Mouse (Mus musculus): ENCODE measurements around the gene Rbm26. TPM values are rescaled to one million over a fixed set of nuclear protein-coding genes. Genes with fewer than 3 reads are reported as not detected.

The Rbm26 gene
- polyA plus RNA-seq, 1 experiment: 12.2 TPM

DNA sequence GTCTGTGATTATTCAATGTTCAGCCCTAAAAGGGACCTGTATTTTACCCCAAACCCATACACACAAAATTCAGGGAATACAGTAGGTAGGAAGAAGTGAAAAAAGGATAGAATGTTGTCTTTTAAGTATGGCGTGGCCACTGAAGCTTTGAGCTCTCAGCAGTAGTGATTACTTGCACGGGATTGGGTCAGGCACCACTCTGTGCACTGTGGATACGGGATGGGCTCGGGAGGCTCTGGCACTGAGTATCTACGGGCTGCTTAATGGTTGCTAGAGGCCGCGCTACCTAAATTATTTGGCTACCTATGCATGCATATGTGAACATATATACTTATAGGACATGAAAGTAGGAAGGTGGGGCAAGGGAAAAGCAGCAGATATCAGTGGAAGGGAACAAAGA is 78.3 kb downstream of the Rbm26 start:
- Histone ChIP-seq H3K4me1 (ENCODE audit: control insufficient read depth, insufficient read depth, low read length) (no peaks in the 10 kb centered on the region), H3K4me3 (replicated peaks; ENCODE audit: extremely low read depth, low read depth, low read length) (no peak overlapping the region)
- TF ChIP-seq CTCF (IDR thresholded peaks at IDR 0.05; ENCODE audit: insufficient read depth, low read length): no peak
- TF ChIP-seq POLR2A (IDR thresholded peaks at IDR 0.05; ENCODE audit: borderline replicate concordance, extremely low read depth, low read depth, low read length): no peak
- no peak for DNase-seq
- 76% methylated on average over 7 of the region's 7 CpGs for WGBS

DNA sequence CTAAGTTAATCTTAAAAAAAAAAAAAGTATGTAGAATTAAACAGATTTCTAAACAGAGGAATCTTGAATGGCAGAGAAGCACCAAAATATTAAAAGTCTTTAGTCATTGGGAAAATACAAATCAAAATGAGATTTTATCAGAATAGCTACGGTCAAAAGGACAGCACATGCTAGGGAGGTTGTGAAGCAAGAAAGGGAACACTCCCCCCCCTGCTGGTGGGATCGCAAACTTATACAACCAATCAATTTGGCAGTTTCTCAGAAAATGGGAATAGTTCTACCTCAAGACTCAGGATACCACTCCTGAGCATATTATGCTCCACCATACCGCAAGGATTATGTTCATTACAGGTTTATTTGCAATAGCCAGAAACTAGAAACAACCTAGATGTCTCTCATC is 80.9 kb downstream of the Rbm26 start:
- Histone ChIP-seq H3K4me1 (ENCODE audit: control insufficient read depth, insufficient read depth, low read length) (no peaks in the 10 kb centered on the region), H3K4me3 (replicated peaks; ENCODE audit: extremely low read depth, low read depth, low read length) (no peak overlapping the region)
- 52% methylated on average over 3 of the region's 3 CpGs for WGBS
- DNase-seq: no peak
- TF ChIP-seq POLR2A (IDR thresholded peaks at IDR 0.05; ENCODE audit: borderline replicate concordance, extremely low read depth, low read depth, low read length) (no peak), CTCF (IDR thresholded peaks at IDR 0.05; ENCODE audit: insufficient read depth, low read length) (no peak)

DNA sequence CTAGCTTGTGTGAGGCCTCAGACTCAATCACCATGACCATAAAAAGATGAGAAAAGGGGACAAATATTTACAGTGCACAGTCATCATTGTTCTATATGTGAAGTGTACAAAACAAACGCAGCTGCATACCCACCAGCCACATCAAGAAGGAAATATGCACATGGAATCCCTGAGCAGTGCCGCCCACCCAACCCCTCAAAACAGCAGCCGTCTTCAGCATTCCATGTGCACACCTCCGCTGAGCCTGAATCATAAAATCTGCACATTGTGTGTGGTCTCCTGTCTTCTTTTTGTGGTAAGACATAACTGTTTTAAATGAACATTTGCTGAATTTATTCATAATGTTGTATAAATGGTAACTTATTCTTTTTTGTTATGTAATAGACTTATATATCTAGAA is 90.1 kb downstream of the Rbm26 start:
- DNase-seq: no peak
- H3K4me3 ChIP-seq (replicated peaks; ENCODE audit: extremely low read depth, low read depth, low read length): no peak overlapping the region
- H3K4me1 ChIP-seq (ENCODE audit: control insufficient read depth, insufficient read depth, low read length): no peaks in the 10 kb centered on the region
- WGBS: 80% methylated on average over 4 of the region's 4 CpGs
- TF ChIP-seq POLR2A (IDR thresholded peaks at IDR 0.05; ENCODE audit: borderline replicate concordance, extremely low read depth, low read depth, low read length) (no peak), CTCF (IDR thresholded peaks at IDR 0.05; ENCODE audit: insufficient read depth, low read length) (no peak)

DNA sequence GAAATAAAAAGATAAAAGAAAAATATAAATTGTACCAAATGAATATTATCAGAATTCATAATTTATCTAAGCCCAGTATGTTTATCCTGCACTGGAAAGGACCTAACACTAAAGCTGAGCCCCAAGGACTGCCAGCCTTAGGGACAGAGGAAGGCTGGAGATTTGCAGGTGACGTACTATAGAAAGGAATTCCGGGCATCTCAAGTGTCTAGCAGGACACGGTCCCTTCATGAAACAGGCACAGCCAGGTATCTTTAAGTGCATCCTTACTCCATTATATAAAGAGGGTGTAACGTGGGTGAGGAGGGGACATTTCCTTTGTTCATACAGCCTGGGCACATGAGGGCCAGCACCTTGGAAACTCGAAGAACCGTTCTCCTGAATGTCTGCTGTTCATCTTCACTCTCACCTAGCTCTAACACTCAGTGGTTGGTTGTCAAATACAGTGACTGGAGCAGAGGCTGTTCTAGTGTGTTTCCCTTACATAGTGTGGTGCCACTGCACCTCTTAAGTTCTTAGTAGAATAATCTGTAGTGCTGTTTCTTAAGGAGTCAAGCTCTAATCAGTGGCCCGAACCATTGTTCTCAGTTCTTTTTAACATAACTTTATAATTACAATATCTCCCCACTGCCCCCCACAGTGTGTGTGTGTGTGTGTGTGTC is 91.7 kb downstream of the Rbm26 start:
- TF ChIP-seq POLR2A (IDR thresholded peaks at IDR 0.05; ENCODE audit: borderline replicate concordance, extremely low read depth, low read depth, low read length) (no peak), CTCF (IDR thresholded peaks at IDR 0.05; ENCODE audit: insufficient read depth, low read length) (no peak)
- H3K4me3 ChIP-seq (replicated peaks; ENCODE audit: extremely low read depth, low read depth, low read length): no peak overlapping the region
- DNase-seq: peak; percentile 34
- no peaks in the 10 kb centered on the region for H3K4me1 ChIP-seq (ENCODE audit: control insufficient read depth, insufficient read depth, low read length)
- WGBS: 51% methylated on average over 7 of the region's 7 CpGs

DNA sequence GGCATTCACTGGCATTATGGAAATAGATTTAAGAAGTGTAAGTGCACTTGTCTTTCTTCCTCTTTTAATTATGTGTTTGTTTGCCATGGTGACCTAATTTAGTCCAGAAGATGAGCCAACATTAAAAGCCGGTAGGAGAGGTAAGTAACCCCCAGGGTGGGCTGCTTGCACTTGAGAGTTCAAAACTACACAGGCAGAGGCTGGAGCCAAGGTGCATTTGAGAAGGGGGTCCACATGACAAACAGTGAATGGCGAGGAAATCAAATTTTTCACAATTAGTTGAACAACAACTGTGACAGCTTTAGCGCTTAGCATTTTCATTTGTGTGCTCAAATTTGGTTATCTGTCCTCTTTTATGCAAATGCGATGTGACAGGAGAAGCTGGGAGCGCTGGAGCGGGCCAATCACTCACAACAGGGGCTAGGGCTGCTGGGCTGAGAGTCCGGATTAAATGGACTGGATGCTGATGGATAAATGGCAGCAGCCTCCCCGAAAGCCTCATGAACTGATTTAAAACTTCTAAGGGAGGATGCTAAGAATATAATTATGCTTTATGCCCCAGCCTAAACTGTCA is 92.3 kb downstream of the Rbm26 start:
- H3K4me1 ChIP-seq (ENCODE audit: control insufficient read depth, insufficient read depth, low read length): no peaks in the 10 kb centered on the region
- no peak for TF ChIP-seq POLR2A (IDR thresholded peaks at IDR 0.05; ENCODE audit: borderline replicate concordance, extremely low read depth, low read depth, low read length)
- TF ChIP-seq CTCF (IDR thresholded peaks at IDR 0.05; ENCODE audit: insufficient read depth, low read length): no peak
- no peak overlapping the region for H3K4me3 ChIP-seq (replicated peaks; ENCODE audit: extremely low read depth, low read depth, low read length)
- 68% methylated on average over 8 of the region's 8 CpGs for whole genome bisulfite sequencing
- no peak for DNase-seq

DNA sequence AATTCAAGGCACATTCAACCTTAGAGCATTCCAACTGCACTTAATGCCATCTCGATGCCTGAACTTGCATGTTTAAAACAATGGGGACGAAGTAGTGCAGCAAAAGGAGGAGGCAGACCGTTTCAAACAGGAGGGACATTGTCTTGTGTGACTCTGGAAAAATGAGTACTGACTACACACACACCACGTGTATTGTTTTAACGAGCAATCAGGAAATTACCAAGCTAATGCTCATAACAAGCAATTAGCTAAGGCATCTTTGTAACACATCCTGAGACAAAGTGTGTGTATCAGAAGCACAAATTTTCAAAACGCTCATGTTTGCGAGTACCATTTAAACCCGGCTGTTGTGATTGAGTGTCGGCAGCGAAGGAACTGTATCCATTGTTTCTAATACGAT is 93.0 kb downstream of the Rbm26 start:
- Histone ChIP-seq H3K4me1 (ENCODE audit: control insufficient read depth, insufficient read depth, low read length) (no peaks in the 10 kb centered on the region), H3K4me3 (replicated peaks; ENCODE audit: extremely low read depth, low read depth, low read length) (no peak overlapping the region)
- no peak for DNase-seq
- 79% methylated on average over 11 of the region's 11 CpGs for WGBS
- TF ChIP-seq CTCF (IDR thresholded peaks at IDR 0.05; ENCODE audit: insufficient read depth, low read length): no peak
- no peak for TF ChIP-seq POLR2A (IDR thresholded peaks at IDR 0.05; ENCODE audit: borderline replicate concordance, extremely low read depth, low read depth, low read length)

DNA sequence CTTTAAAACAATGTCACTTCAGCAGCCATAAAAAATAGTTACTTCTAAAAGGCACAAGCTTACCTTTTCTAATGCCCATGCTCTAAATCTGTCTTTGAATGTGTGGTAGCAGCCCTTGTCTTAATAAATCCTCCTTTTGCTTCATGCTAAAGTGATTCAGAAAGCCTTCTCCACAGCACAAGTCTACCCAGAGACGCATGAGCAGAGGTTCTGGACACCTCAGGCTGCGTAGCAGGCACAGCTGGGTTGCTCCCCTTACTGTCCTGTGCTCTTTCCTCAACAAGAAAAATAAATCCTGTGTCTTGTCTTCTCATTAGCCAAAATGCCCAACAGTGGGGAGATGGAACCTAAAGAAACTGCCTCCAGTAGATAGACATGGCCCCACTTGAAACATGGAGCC is 102.4 kb downstream of the Rbm26 start:
- H3K4me1 ChIP-seq (ENCODE audit: control insufficient read depth, insufficient read depth, low read length): no peaks in the 10 kb centered on the region
- no peak for DNase-seq
- TF ChIP-seq POLR2A (IDR thresholded peaks at IDR 0.05; ENCODE audit: borderline replicate concordance, extremely low read depth, low read depth, low read length): no peak
- no peak for TF ChIP-seq CTCF (IDR thresholded peaks at IDR 0.05; ENCODE audit: insufficient read depth, low read length)
- H3K4me3 ChIP-seq (replicated peaks; ENCODE audit: extremely low read depth, low read depth, low read length): no peak overlapping the region
- 80% methylated on average over 2 of the region's 2 CpGs for WGBS

DNA sequence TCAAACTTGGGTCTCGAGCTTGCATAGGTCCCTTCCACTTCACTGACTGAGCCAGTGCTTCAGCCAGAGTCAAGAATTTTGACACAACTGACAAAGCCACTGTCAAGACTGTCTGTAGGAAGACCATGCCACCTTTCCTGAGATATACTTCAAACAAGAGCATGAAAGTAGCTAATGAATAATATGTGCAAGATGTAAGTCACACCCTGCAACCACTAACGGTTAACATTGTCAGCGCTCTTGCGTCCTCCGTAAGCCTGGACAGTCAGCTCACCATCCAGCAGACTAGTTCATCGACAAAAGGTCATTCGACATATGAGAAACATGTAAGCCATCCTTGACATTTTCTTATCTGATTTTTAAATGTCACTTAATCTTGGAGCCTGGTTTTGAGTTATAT is 102.8 kb downstream of the Rbm26 start:
- WGBS: 79% methylated on average over 7 of the region's 7 CpGs
- no peak for TF ChIP-seq POLR2A (IDR thresholded peaks at IDR 0.05; ENCODE audit: borderline replicate concordance, extremely low read depth, low read depth, low read length)
- DNase-seq: no peak
- no peak overlapping the region for H3K4me3 ChIP-seq (replicated peaks; ENCODE audit: extremely low read depth, low read depth, low read length)
- H3K4me1 ChIP-seq (ENCODE audit: control insufficient read depth, insufficient read depth, low read length): no peaks in the 10 kb centered on the region

DNA sequence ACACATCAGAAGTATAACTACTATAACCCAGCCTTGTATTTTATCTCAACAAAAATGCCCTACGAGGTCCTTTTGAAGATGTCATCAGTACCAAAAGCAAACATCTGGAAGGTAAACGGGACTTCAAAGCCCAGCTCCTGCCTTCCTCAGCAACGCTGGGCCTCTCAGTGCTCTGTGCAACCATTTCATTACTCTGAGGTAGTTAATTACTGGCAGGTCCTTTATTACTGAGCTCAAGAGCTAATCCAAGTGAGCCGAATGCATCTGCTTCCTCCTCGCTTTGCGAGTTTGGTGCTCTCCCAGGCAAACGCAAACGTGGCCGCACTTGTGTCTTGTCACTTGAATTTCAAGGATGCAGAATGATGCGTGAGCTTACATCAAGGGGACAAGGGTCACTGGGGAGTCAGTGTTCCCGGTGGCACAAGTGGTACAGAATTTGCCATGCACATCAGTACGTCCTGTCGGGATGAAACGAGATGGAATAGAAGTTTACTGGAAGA is 106.1 kb downstream of the Rbm26 start:
- WGBS: 50% methylated on average over 14 of the region's 14 CpGs
- no peaks in the 10 kb centered on the region for H3K4me1 ChIP-seq (ENCODE audit: control insufficient read depth, insufficient read depth, low read length)
- TF ChIP-seq POLR2A (IDR thresholded peaks at IDR 0.05; ENCODE audit: borderline replicate concordance, extremely low read depth, low read depth, low read length) (no peak), CTCF (IDR thresholded peaks at IDR 0.05; ENCODE audit: insufficient read depth, low read length) (no peak)
- H3K4me3 ChIP-seq (replicated peaks; ENCODE audit: extremely low read depth, low read depth, low read length): no peak overlapping the region
- DNase-seq: no peak

All from lung, adult 2 months (tissue).